Mouse (Mus musculus): ENCODE results near the gene Dusp8. TPM values are rescaled to one million over a fixed set of nuclear protein-coding genes. Genes with fewer than 3 reads are reported as not detected.
A peak's percentile ranks its signal among the peaks of the same experiment; 100 is the strongest.

Dusp8 gene
- polyA plus RNA-seq, 1 experiment from 2014 or later: 0.48 TPM

- peak overlapping the region; percentile 61 for H3K4me2 ChIP-seq (ENCODE audit: low read depth, severe bottlenecking)
- H3K9me3 ChIP-seq (ENCODE audit: control insufficient read depth, low read length): no peaks in the 10 kb centered on the region
- ATAC-seq (ENCODE audit: insufficient number of reproducible peaks, low FRiP score, low TSS enrichment, low read depth): no peak
- no peaks in the 10 kb centered on the region for H3K36me3 ChIP-seq (ENCODE audit: control insufficient read depth, insufficient read depth, low read length)
- peak; percentile 55 for DNase-seq (ENCODE audit: low spot score)
- WGBS: 2% methylated on average over 29 of the region's 38 CpGs
- H3K27ac ChIP-seq (replicated peaks; ENCODE audit: low read depth, low read length): no peak overlapping the region
- peak overlapping the region; percentile 35 for H3K4me3 ChIP-seq (ENCODE audit: low read depth, low read length)
- H3K4me1 ChIP-seq (ENCODE audit: control insufficient read depth, insufficient read depth, low read length): 0 out of 2 replicates have a peak, but pooled peaks cover 5% of the 10 kb centered on the region
- peak overlapping the region; percentile 52 for H3K9ac ChIP-seq (ENCODE audit: low read length)
- peaks cover 55% of the 10 kb centered on the region for H3K27me3 ChIP-seq (ENCODE audit: control insufficient read depth, insufficient read depth, low read length)
Observed at GRCm38 (mm10) chr7:142082179-142082578, 13.5 kb downstream of the Dusp8 start.

- Histone ChIP-seq H3K4me1 (ENCODE audit: control insufficient read depth, insufficient read depth, low read length) (0 out of 2 replicates have a peak, but pooled peaks cover 5% of the 10 kb centered on the region), H3K36me3 (ENCODE audit: control insufficient read depth, insufficient read depth, low read length) (no peaks in the 10 kb centered on the region), H3K9me3 (ENCODE audit: control insufficient read depth, low read length) (no peaks in the 10 kb centered on the region), H3K9ac (ENCODE audit: low read length) (no peak overlapping the region; the same call in 1 of the 2 replicates), H3K4me2 (ENCODE audit: low read depth, severe bottlenecking) (peak overlapping the region; percentile 61), H3K4me3 (ENCODE audit: low read depth, low read length) (peak overlapping the region; percentile 35), H3K27ac (replicated peaks; ENCODE audit: low read depth, low read length) (no peak overlapping the region), H3K27me3 (ENCODE audit: control insufficient read depth, insufficient read depth, low read length) (peaks cover 55% of the 10 kb centered on the region)
- ATAC-seq (ENCODE audit: insufficient number of reproducible peaks, low FRiP score, low TSS enrichment, low read depth): no peak
- peak; percentile 42 for DNase-seq (ENCODE audit: low spot score)
- 22% methylated on average over 16 of the region's 17 CpGs for WGBS
Observed at GRCm38 (mm10) chr7:142081736-142082135, 13.9 kb downstream of the Dusp8 start.

GRCm38 (mm10) chr7:142080876-142081275, 14.8 kb downstream of the Dusp8 start:
- Histone ChIP-seq H3K36me3 (ENCODE audit: control insufficient read depth, insufficient read depth, low read length) (no peaks in the 10 kb centered on the region), H3K27me3 (ENCODE audit: control insufficient read depth, insufficient read depth, low read length) (peaks cover 55% of the 10 kb centered on the region), H3K4me2 (ENCODE audit: low read depth, severe bottlenecking) (no peak overlapping the region), H3K9ac (ENCODE audit: low read length) (no peak overlapping the region), H3K4me3 (ENCODE audit: low read depth, low read length) (no peak overlapping the region), H3K27ac (replicated peaks; ENCODE audit: low read depth, low read length) (no peak overlapping the region), H3K4me1 (ENCODE audit: control insufficient read depth, insufficient read depth, low read length) (0 out of 2 replicates have a peak, but pooled peaks cover 5% of the 10 kb centered on the region), H3K9me3 (ENCODE audit: control insufficient read depth, low read length) (no peaks in the 10 kb centered on the region)
- 64% methylated on average over 2 of the region's 2 CpGs for WGBS
- DNase-seq (ENCODE audit: low spot score) (no peak), ATAC-seq (ENCODE audit: insufficient number of reproducible peaks, low FRiP score, low TSS enrichment, low read depth) (no peak)

GRCm38 (mm10) chr7:142079365-142079764, 16.3 kb downstream of the Dusp8 start:
- Histone ChIP-seq H3K27me3 (ENCODE audit: control insufficient read depth, insufficient read depth, low read length) (peaks cover 47% of the 10 kb centered on the region), H3K27ac (replicated peaks; ENCODE audit: low read depth, low read length) (no peak overlapping the region), H3K9ac (ENCODE audit: low read length) (no peak overlapping the region), H3K4me1 (ENCODE audit: control insufficient read depth, insufficient read depth, low read length) (0 out of 2 replicates have a peak, but pooled peaks cover 5% of the 10 kb centered on the region), H3K4me3 (ENCODE audit: low read depth, low read length) (no peak overlapping the region), H3K9me3 (ENCODE audit: control insufficient read depth, low read length) (no peaks in the 10 kb centered on the region), H3K4me2 (ENCODE audit: low read depth, severe bottlenecking) (no peak overlapping the region), H3K36me3 (ENCODE audit: control insufficient read depth, insufficient read depth, low read length) (no peaks in the 10 kb centered on the region)
- DNase-seq (ENCODE audit: low spot score) (no peak), ATAC-seq (ENCODE audit: insufficient number of reproducible peaks, low FRiP score, low TSS enrichment, low read depth) (no peak)
- 53% methylated on average over 5 of the region's 5 CpGs for WGBS

- no peak for ATAC-seq (ENCODE audit: insufficient number of reproducible peaks, low FRiP score, low TSS enrichment, low read depth)
- peaks cover 25% of the 10 kb centered on the region for H3K27me3 ChIP-seq (ENCODE audit: control insufficient read depth, insufficient read depth, low read length)
Observed at GRCm38 (mm10) chr7:142077138-142077537, 18.5 kb downstream of the Dusp8 start.

GRCm38 (mm10) chr7:142074146-142074886, 21.3 kb downstream of the Dusp8 start:
- no peak for DNase-seq (ENCODE audit: low spot score)
- no peaks in the 10 kb centered on the region for H3K27me3 ChIP-seq (ENCODE audit: control insufficient read depth, insufficient read depth, low read length)
- H3K4me1 ChIP-seq (ENCODE audit: control insufficient read depth, insufficient read depth, low read length): no peaks in the 10 kb centered on the region

More at GRCm38 (mm10) chr7:142077138-142077537, 18.5 kb downstream of the Dusp8 start:
- no peak for DNase-seq (ENCODE audit: low spot score)
- H3K4me3 ChIP-seq (ENCODE audit: low read depth, low read length): no peak overlapping the region
- H3K9me3 ChIP-seq (ENCODE audit: control insufficient read depth, low read length): no peaks in the 10 kb centered on the region
- H3K4me1 ChIP-seq (ENCODE audit: control insufficient read depth, insufficient read depth, low read length): 0 out of 2 replicates have a peak, but pooled peaks cover 2% of the 10 kb centered on the region
- no peak overlapping the region for H3K27ac ChIP-seq (replicated peaks; ENCODE audit: low read depth, low read length)
- H3K36me3 ChIP-seq (ENCODE audit: control insufficient read depth, insufficient read depth, low read length): no peaks in the 10 kb centered on the region
- no peak overlapping the region for H3K9ac ChIP-seq (ENCODE audit: low read length)
- 80% methylated on average over 3 of the region's 3 CpGs for WGBS
- no peak overlapping the region for H3K4me2 ChIP-seq (ENCODE audit: low read depth, severe bottlenecking)

GRCm38 (mm10) chr7:142071717-142072116, 23.9 kb downstream of the Dusp8 start:
- H3K4me2 ChIP-seq (ENCODE audit: low read depth, severe bottlenecking): no peak overlapping the region
- no peaks in the 10 kb centered on the region for H3K36me3 ChIP-seq (ENCODE audit: control insufficient read depth, insufficient read depth, low read length)
- no peaks in the 10 kb centered on the region for H3K9me3 ChIP-seq (ENCODE audit: control insufficient read depth, low read length)
- DNase-seq (ENCODE audit: low spot score): no peak
- H3K4me3 ChIP-seq (ENCODE audit: low read depth, low read length): no peak overlapping the region
- no peak for ATAC-seq (ENCODE audit: insufficient number of reproducible peaks, low FRiP score, low TSS enrichment, low read depth)
- no peak overlapping the region for H3K27ac ChIP-seq (replicated peaks; ENCODE audit: low read depth, low read length)
- H3K27me3 ChIP-seq (ENCODE audit: control insufficient read depth, insufficient read depth, low read length): no peaks in the 10 kb centered on the region
- H3K4me1 ChIP-seq (ENCODE audit: control insufficient read depth, insufficient read depth, low read length): no peaks in the 10 kb centered on the region
- no peak overlapping the region for H3K9ac ChIP-seq (ENCODE audit: low read length)

More at GRCm38 (mm10) chr7:142074146-142074886, 21.3 kb downstream of the Dusp8 start:
- H3K4me2 ChIP-seq (ENCODE audit: low read depth, severe bottlenecking): no peak overlapping the region
- H3K36me3 ChIP-seq (ENCODE audit: control insufficient read depth, insufficient read depth, low read length): no peaks in the 10 kb centered on the region
- no peak for ATAC-seq (ENCODE audit: insufficient number of reproducible peaks, low FRiP score, low TSS enrichment, low read depth)
- no peak overlapping the region for H3K9ac ChIP-seq (ENCODE audit: low read length)
- H3K4me3 ChIP-seq (ENCODE audit: low read depth, low read length): no peak overlapping the region
- H3K9me3 ChIP-seq (ENCODE audit: control insufficient read depth, low read length): no peaks in the 10 kb centered on the region
- 70% methylated on average over 8 of the region's 8 CpGs for WGBS
- H3K27ac ChIP-seq (replicated peaks; ENCODE audit: low read depth, low read length): no peak overlapping the region

- no peak overlapping the region for H3K4me2 ChIP-seq (ENCODE audit: low read depth, severe bottlenecking)
- ATAC-seq (ENCODE audit: insufficient number of reproducible peaks, low FRiP score, low TSS enrichment, low read depth) (no peak), DNase-seq (ENCODE audit: low spot score) (no peak)
- H3K36me3 ChIP-seq (ENCODE audit: control insufficient read depth, insufficient read depth, low read length): no peaks in the 10 kb centered on the region
- H3K27ac ChIP-seq (replicated peaks; ENCODE audit: low read depth, low read length): no peak overlapping the region
- H3K4me3 ChIP-seq (ENCODE audit: low read depth, low read length): no peak overlapping the region
- H3K4me1 ChIP-seq (ENCODE audit: control insufficient read depth, insufficient read depth, low read length): no peaks in the 10 kb centered on the region
- no peaks in the 10 kb centered on the region for H3K9me3 ChIP-seq (ENCODE audit: control insufficient read depth, low read length)
- no peak overlapping the region for H3K9ac ChIP-seq (ENCODE audit: low read length)
- no peaks in the 10 kb centered on the region for H3K27me3 ChIP-seq (ENCODE audit: control insufficient read depth, insufficient read depth, low read length)
- 5% methylated on average over 8 of the region's 10 CpGs for WGBS
Observed at GRCm38 (mm10) chr7:142071212-142071578, 24.4 kb downstream of the Dusp8 start.

Data from limb, embryonic 11.5 days (tissue).